Mouse (Mus musculus) CH12.LX (cell line): ENCODE results near the gene Gng2. TPM values are rescaled to one million over a fixed set of nuclear protein-coding genes. Genes with fewer than 3 reads are reported as not detected.

Experiments
- DNase-seq: peaks from one replicate; pipeline ENCODE4 v3.0.0-alpha.2; 2013; ENCODE audit errors: extremely low read depth
- H3K27ac ChIP-seq: 2 replicates; pipeline ENCODE4 v1.5.1; 2012; ENCODE audit warnings: low read depth, mild to moderate bottlenecking, control low read depth, moderate library complexity; ENCODE audit not compliant: insufficient read depth
- H3K27me3 ChIP-seq: replicated peaks from 2 replicates; pipeline ENCODE3; 2012; ENCODE audit warnings: inconsistent platforms
- H3K36me3 ChIP-seq, 2 experiments: replicated peaks in 1 of 2; 2 replicates each; pipeline versions ENCODE3 to v1.6.1; 2012; ENCODE audit warnings: inconsistent platforms in 1 of 2, low read length in 1 of 2, mild to moderate bottlenecking in 1 of 2, mixed read lengths in 1 of 2, moderate library complexity in 1 of 2; ENCODE audit not compliant: control insufficient read depth in 1 of 2, insufficient read depth in 1 of 2
- H3K4me1 ChIP-seq, 2 experiments: 2 replicates each; pipeline ENCODE4 v1.6.1; 2012; ENCODE audit warnings: inconsistent platforms in 1 of 2, moderate library complexity in 1 of 2; ENCODE audit not compliant: insufficient read depth in 2 of 2, control insufficient read depth in 1 of 2
- H3K4me2 ChIP-seq: 2 replicates; pipeline ENCODE4 v1.6.1; 2012; ENCODE audit warnings: low read depth, mild to moderate bottlenecking, control low read depth; ENCODE audit not compliant: poor library complexity, insufficient read depth, severe bottlenecking
- H3K4me3 ChIP-seq, 3 experiments: fragments of 150-350 bp in 1 of 3; sonication (generic) in 1 of 3; replicated peaks in 1 of 3; 2 replicates each; pipeline versions ENCODE3 to v1.5.1; 2011 to 2012; ENCODE audit warnings: low read depth in 2 of 3, low read length in 2 of 3, mild to moderate bottlenecking in 2 of 3, moderate library complexity in 2 of 3, control low read depth in 1 of 3, improper control_type of control experiment in 1 of 3, inconsistent platforms in 1 of 3, mixed read lengths in 1 of 3; ENCODE audit not compliant: poor library complexity in 1 of 3
- H3K79me2 ChIP-seq: replicated peaks from 2 replicates; pipeline ENCODE4 v1.6.1; 2012; ENCODE audit warnings: mild to moderate bottlenecking, moderate library complexity; ENCODE audit not compliant: control insufficient read depth, poor library complexity, insufficient read depth, severe bottlenecking; ENCODE audit errors: extremely low read depth
- H3K9ac ChIP-seq: 2 replicates; pipeline ENCODE4 v1.6.1; 2012; ENCODE audit warnings: low read depth, mild to moderate bottlenecking, control low read depth, moderate library complexity; ENCODE audit not compliant: insufficient read depth
- H3K9me3 ChIP-seq: replicated peaks from 2 replicates; pipeline ENCODE3; 2012; ENCODE audit warnings: low read length, inconsistent platforms, mixed read lengths
- CHD1 ChIP-seq: IDR thresholded peaks from 2 replicates; pipeline ENCODE4 v1.6.1; 2012; ENCODE audit warnings: low read depth, low read length, improper control_type of control experiment, inconsistent platforms
- CHD2 ChIP-seq: IDR thresholded peaks from 2 replicates; pipeline ENCODE4 v1.6.1; 2011; ENCODE audit warnings: low read length, improper control_type of control experiment
- CTCF ChIP-seq, 2 experiments: IDR thresholded peaks in 1 of 2; conservative IDR thresholded peaks in 1 of 2; 2 replicates each; pipeline ENCODE4 v1.5.1; 2011 to 2012; ENCODE audit warnings: low read depth in 2 of 2, low read length in 2 of 2, improper control_type of control experiment in 1 of 2, inconsistent platforms in 1 of 2, mild to moderate bottlenecking in 1 of 2, moderate library complexity in 1 of 2
- E2F4 ChIP-seq: IDR thresholded peaks from 2 replicates; pipeline ENCODE4 v1.6.1; 2011; ENCODE audit warnings: low read depth, low read length, improper control_type of control experiment; ENCODE audit not compliant: insufficient replicate concordance
- ETS1 ChIP-seq: conservative IDR thresholded peaks from 2 replicates; pipeline ENCODE4 v1.6.1; 2012; ENCODE audit warnings: low read depth, mild to moderate bottlenecking, inconsistent platforms, low read length, improper control_type of control experiment, moderate library complexity
- GABPA ChIP-seq: IDR thresholded peaks from 2 replicates; pipeline ENCODE4 v1.6.1; 2012; ENCODE audit warnings: low read depth, low read length, improper control_type of control experiment, inconsistent platforms; ENCODE audit not compliant: insufficient replicate concordance
- IRF4 ChIP-seq: IDR thresholded peaks from 2 replicates; pipeline ENCODE4 v1.6.1; 2014; ENCODE audit warnings: low read depth, mild to moderate bottlenecking, inconsistent platforms, low read length, improper control_type of control experiment
- JUN ChIP-seq: IDR thresholded peaks from 2 replicates; pipeline ENCODE4 v1.6.1; 2011; ENCODE audit warnings: low read depth, mild to moderate bottlenecking, low read length, improper control_type of control experiment, moderate library complexity; ENCODE audit not compliant: insufficient read depth
- JUND ChIP-seq: conservative IDR thresholded peaks from 2 replicates; pipeline ENCODE4 v1.6.1; 2011; ENCODE audit warnings: low read depth, low read length, improper control_type of control experiment
- KAT2A ChIP-seq: IDR thresholded peaks from 2 replicates; pipeline ENCODE4 v1.6.1; 2012; ENCODE audit warnings: low read length, improper control_type of control experiment, inconsistent platforms; ENCODE audit not compliant: insufficient replicate concordance
- MAFK ChIP-seq: IDR thresholded peaks from 2 replicates; pipeline ENCODE4 v1.6.1; 2011; ENCODE audit warnings: low read length, improper control_type of control experiment; ENCODE audit not compliant: insufficient replicate concordance
- MAX ChIP-seq: IDR thresholded peaks from 2 replicates; pipeline ENCODE4 v1.6.1; 2011; ENCODE audit warnings: low read length, improper control_type of control experiment
- MAZ ChIP-seq: IDR thresholded peaks from 2 replicates; pipeline ENCODE4 v1.6.1; 2012; ENCODE audit warnings: low read depth, mild to moderate bottlenecking, inconsistent platforms, low read length, improper control_type of control experiment, moderate library complexity
- MEF2A ChIP-seq: IDR thresholded peaks from 2 replicates; pipeline ENCODE4 v1.6.1; 2014; ENCODE audit warnings: low read depth, mild to moderate bottlenecking, inconsistent platforms, low read length, improper control_type of control experiment, borderline replicate concordance
- MXI1 ChIP-seq: IDR thresholded peaks from 2 replicates; pipeline ENCODE4 v1.6.1; 2011; ENCODE audit warnings: mild to moderate bottlenecking, low read depth, low read length, improper control_type of control experiment
- NELFE ChIP-seq: IDR thresholded peaks from 2 replicates; pipeline ENCODE4 v1.6.1; 2011; ENCODE audit warnings: low read depth, low read length, improper control_type of control experiment
- NRF1 ChIP-seq: IDR thresholded peaks from 2 replicates; pipeline ENCODE4 v1.6.1; 2014; ENCODE audit warnings: low read depth, mild to moderate bottlenecking, inconsistent platforms, low read length, improper control_type of control experiment, moderate library complexity
- RAD21 ChIP-seq: IDR thresholded peaks from 2 replicates; pipeline ENCODE4 v1.6.1; 2011; ENCODE audit warnings: low read depth, mild to moderate bottlenecking, low read length, improper control_type of control experiment, moderate library complexity
- TBP ChIP-seq: conservative IDR thresholded peaks from 2 replicates; pipeline ENCODE4 v1.6.1; 2011; ENCODE audit warnings: low read depth, low read length, improper control_type of control experiment
- UBTF ChIP-seq: IDR thresholded peaks from 2 replicates; pipeline ENCODE4 v1.6.1; 2012; ENCODE audit warnings: low read depth, mild to moderate bottlenecking, inconsistent platforms, low read length, improper control_type of control experiment, moderate library complexity
- USF1 ChIP-seq: IDR thresholded peaks from 2 replicates; pipeline ENCODE4 v1.6.1; 2014; ENCODE audit warnings: low read depth, mild to moderate bottlenecking, inconsistent platforms, low read length, improper control_type of control experiment
- ZMIZ1 ChIP-seq: IDR thresholded peaks from 2 replicates; pipeline ENCODE4 v1.6.1; 2012; ENCODE audit warnings: low read depth, mild to moderate bottlenecking, inconsistent platforms, low read length, improper control_type of control experiment
- ZNF384 ChIP-seq: IDR thresholded peaks from 2 replicates; pipeline ENCODE4 v1.6.1; 2012; ENCODE audit warnings: low read depth, low read length, improper control_type of control experiment, inconsistent platforms
- dilution Hi-C: fragments of 300-500 bp; cut with MboI; formaldehyde crosslinking; loops from 2 replicates; pipeline ENCODE4 v1.14.3; 2020; ENCODE audit warnings: low sequenced_read_pairs; ENCODE audit not compliant: extremely low pct_unique_long_range_greater_than_20kb, extremely low pct_ligation_motif_present
- in situ Hi-C: fragments of 300-500 bp; cut with MboI; formaldehyde crosslinking; loops from 3 replicates; pipeline ENCODE4 v1.14.3; 2019; ENCODE audit warnings: low sequenced_read_pairs, low pct_ligation_motif_present, low pct_unique_long_range_greater_than_20kb, mixed read lengths
- polyA plus RNA-seq: library from polyadenylated mRNA; unstranded; fragments of >175 nt; gene quantifications from 2 replicates; pipeline ENCODE4 v1.2.1, GENCODE M21; 2012; ENCODE audit warnings: low read depth; ENCODE audit not compliant: insufficient read length
- total RNA-seq, 2 experiments: library from RNA; depleted of rRNA; stranded (reverse); fragments of 300-350 nt in 1 of 2; fragments of >200 nt in 1 of 2; gene quantifications; 2 replicates each; pipeline ENCODE4 v1.2.3; 2012 to 2014

Gene Gng2
- total and polyA plus RNA-seq, 3 experiments, result 52.1 to 67.7 (median 63.4) TPM

DNA sequence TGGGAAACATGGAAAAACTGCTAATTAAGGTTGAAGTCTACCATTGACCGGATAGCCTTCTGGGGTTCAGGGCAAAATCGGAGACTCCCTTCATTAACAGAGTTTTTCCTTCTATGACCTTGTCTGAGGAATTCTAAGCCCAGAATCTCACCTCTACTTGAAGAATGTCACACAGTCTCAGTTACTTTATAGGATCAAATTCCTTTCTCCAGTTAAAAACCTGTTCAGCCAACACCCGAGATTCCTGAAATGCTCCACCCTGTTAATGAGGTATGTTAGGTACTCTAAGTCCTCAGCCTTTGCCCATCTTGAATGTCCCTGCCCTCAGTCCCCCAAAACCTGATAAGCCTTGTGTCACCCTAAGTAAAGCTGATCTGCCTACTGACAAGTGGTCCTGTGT, 11.0 kb upstream of the Gng2 start:
- Histone ChIP-seq H3K9ac (no peak overlapping the region), H3K27me3 (no peaks in the 10 kb centered on the region), H3K4me2 (no peak overlapping the region), H3K4me3 (no peak overlapping the region), H3K9me3 (no peaks in the 10 kb centered on the region), H3K36me3 (no peaks in the 10 kb centered on the region), H3K79me2 (no peaks in the 10 kb centered on the region), H3K27ac (no peak overlapping the region), H3K4me1 (peaks cover 9 to 36% of the 10 kb centered on the region in 2 experiments; a peak in 3 of 4 replicates)
- no peak for TF ChIP-seq TBP
- TF ChIP-seq MAX, result no peak
- no peak for TF ChIP-seq UBTF
- TF ChIP-seq CHD1, result no peak
- no peak for TF ChIP-seq GABPA
- TF ChIP-seq MXI1, result no peak
- no peak for TF ChIP-seq MAZ
- no peak for TF ChIP-seq USF1
- TF ChIP-seq RAD21, result no peak
- no peak for TF ChIP-seq MAFK
- TF ChIP-seq NRF1, result no peak
- TF ChIP-seq JUN, result no peak
- no peak for TF ChIP-seq JUND
- TF ChIP-seq E2F4, result no peak
- TF ChIP-seq KAT2A, result no peak
- TF ChIP-seq CTCF (conservative IDR thresholded peaks at IDR 0.05 in 1 of 2, IDR thresholded peaks at IDR 0.05 in 1 of 2; ENCODE audit: low read depth in 2 of 2, low read length in 2 of 2), result no peak
- TF ChIP-seq IRF4, result no peak
- TF ChIP-seq CHD2, result no peak
- no peak for TF ChIP-seq ZMIZ1
- no peak for TF ChIP-seq MEF2A
- dilution Hi-C loops (no loop called here), in situ Hi-C loops (no loop called here)
- no peak for DNase-seq

DNA sequence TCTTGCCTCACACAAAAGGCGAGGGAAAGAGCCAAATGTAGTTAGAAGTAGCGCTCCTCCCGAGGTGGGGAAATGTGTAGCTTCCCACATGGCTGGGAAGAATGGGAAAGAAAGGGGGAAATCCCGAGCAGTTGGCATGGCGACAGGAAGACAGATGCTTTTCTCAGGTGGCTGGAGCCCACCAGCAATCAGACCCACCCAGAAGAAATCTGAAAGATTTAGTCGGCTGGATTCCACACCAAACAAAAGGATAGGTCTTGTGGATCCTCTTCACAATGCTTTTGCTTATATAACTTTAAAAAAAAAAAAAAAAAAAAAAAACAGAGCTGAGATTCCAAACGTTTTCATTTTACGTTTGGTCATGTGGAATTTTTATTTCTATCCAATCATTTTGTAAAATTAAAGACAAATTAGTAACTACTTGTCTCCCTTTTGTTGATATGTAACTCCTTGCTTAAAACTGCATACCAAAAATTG, 10.0 kb upstream of the Gng2 start:
- Histone ChIP-seq H3K4me1 (peaks cover 9 to 27% of the 10 kb centered on the region in 2 experiments; a peak in 3 of 4 replicates), H3K79me2 (no peaks in the 10 kb centered on the region), H3K9ac (peak overlapping the region; percentile 57), H3K27me3 (no peaks in the 10 kb centered on the region), H3K36me3 (no peaks in the 10 kb centered on the region), H3K4me2 (peak overlapping the region; percentile 79), H3K9me3 (no peaks in the 10 kb centered on the region), H3K27ac (peak overlapping the region; percentile 87), H3K4me3 (peak overlapping the region; percentile 42 to 56 (median 52))
- in situ Hi-C loops (no loop called here), dilution Hi-C loops (no loop called here)
- DNase-seq, result no peak
- TF ChIP-seq IRF4 (peak; percentile 66; the same call in 1 of the 2 replicates), NELFE (no peak), ETS1 (no peak), ZNF384 (peak; percentile 80), NRF1 (no peak), KAT2A (no peak)
